Mouse (Mus musculus): Measurements from ENCODE around the gene Clec10a.

The Clec10a gene

DNA sequence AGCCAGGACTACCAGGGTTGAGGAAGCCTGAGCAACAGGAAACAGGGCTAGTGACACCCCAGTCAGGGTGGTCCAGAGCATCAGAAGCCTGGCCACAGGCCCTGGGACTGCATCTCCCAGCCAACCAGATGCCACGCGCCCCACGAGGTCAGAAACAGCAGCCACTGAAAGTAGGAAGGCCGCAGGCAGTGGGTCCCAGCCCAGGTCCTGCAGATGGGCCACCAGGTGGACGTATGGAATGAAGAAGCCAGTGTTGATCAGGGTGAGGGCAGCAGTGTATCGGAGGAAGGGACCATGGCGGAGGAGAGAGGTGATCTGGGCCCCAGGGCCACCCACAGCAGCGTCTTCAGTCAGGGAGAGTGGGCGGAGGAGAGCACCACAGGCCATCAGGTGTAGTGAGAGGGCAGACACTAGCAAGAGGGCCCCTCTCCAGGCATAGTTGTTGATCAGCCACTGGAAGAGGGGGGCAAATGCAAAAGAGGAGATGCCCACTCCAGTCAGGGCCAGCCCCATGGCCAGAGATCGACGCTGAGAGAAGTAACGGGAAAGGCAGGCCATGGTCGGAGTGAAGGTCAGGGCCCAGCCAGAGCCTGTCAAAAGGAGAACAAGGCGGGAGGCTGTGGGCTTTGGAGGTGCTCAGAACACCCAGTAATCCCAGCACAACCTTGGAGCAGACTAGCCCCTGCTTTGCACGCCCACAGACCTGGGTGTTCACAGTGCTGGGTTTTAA, 62.9 kb downstream of the Clec10a start:
- no peak for DNase-seq (ENCODE audit: low spot score)

DNA sequence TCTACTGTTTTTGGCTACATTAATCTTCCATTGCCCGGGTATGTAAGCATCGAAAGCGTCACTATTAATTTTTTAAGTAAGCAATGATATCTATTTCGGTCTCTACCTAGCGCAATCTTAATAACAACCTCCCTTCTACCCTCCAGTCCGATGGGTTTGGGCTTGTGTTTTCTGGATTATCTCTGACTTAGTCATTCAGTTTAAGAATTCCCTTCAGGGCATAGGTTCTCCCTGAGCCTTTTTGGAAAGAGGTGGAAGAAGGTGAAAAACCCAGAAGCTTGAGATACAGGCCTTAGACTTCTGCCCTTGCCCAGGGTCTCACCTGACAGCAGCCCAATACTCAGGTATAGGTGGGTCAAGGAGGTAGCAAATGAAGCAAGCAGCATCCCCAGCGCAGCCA, 63.9 kb downstream of the Clec10a start:
- no peak for DNase-seq (ENCODE audit: low spot score)

DNA sequence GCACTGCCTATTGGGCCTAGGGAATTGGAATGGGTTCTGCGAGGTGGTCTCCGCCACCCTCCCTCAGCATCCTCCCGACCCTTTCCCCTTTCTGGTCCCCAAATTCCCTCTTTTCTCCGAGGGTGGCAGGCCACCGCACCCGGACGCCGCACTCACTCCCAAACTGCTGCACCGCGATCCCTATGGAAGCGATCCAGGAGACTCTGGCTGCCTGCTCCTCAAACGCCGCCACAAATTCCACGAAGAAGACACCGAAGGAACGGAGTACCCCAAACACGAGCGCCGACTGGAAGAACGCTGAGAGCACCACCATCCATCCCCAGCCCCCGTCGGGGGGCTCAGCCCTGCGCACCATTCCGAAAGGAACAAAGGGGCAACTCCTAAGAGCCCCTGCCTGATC, 64.3 kb downstream of the Clec10a start:
- peak; percentile 46 for DNase-seq (ENCODE audit: low spot score)
